Mouse (Mus musculus) gastrocnemius, postnatal 10 days (tissue): ENCODE results near the gene Shcbp1l. TPM values are rescaled to one million over a fixed set of nuclear protein-coding genes. Genes with fewer than 3 reads are reported as not detected.
"Not testable (repeated sequence)": the region's sequence is repeated elsewhere in the genome, so short reads cannot be mapped to it uniquely, and the experiment has no call there.

Source experiments
- DNase-seq: peaks from one replicate; pipeline ENCODE4 v3.0.0; 2021; ENCODE audit warnings: mixed read lengths
- long read RNA-seq, 2 experiments: library from polyadenylated mRNA; stranded (forward); transcript quantifications; one replicate each; pipeline ENCODE4 v2.0.0; 2021
- total RNA-seq, 2 experiments: library from RNA; stranded (reverse); gene quantifications; 2 replicates each; pipeline ENCODE4 v1.2.3; 2021

The Shcbp1l gene
- total RNA-seq, result not detected
- long read RNA-seq, experiment 1, result 0 reads
- long read RNA-seq, experiment 2, result 0 reads

- peak; percentile 49 for DNase-seq
Measured at GRCm38 (mm10) chr1:153424770-153425584, at the start of gene Shcbp1l. Shcbp1l (plus strand) TSS chr1:153425162.

GRCm38 (mm10) chr1:153376446-153376845 lies 48.5 kb upstream of the Shcbp1l start:
- no peak for DNase-seq

GRCm38 (mm10) chr1:153378587-153378986 lies 46.4 kb upstream of the Shcbp1l start:
- no peak for DNase-seq

GRCm38 (mm10) chr1:153379832-153380231 lies 45.1 kb upstream of the Shcbp1l start:
- no peak for DNase-seq

DNA sequence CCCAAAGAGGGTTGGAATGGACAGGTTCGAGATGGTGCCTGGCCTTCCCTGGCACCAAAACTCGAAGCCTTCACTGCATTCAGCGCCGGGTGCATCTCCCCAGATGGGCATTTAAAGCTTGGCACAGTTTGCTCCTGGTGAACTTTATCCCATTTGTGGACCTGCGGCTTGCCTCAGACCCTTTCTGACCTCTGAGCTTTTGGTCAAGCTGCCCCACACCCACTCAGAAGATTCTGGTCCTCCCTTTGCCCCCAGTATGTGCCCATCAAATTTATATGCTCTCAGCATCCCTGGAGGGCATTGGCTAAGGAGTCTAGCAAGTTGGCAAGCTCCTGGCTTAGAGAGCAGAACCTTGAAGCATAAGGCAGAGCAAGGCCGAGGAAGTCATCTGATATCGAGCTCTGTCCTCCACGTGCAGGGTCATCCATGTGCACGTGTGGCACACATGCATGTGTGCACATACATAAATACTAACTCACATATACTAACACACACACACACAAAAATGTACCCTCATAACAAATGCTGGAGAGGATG lies 44.1 kb upstream of the Shcbp1l start:
- DNase-seq, result no peak

DNA sequence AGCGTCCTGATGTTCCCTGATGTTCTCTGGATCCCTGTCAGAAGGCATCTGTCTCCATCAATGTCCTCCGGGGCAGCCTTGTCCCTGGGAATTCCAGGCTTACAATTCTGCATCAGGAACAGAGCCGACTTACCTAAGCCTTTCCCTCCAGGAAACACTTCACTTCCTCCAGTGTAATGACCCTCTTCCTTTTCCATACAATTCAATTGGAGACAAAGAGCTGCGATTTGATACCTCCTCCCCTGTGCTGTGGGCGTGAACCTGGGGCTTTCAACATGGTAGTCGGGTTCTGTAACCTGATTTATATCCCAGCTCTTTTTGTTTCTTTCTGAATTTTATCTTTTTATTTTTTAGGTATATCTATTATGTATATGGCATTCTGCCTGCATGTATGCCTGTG lies 39.9 kb upstream of the Shcbp1l start:
- no peak for DNase-seq

GRCm38 (mm10) chr1:153385661-153386060 lies 39.3 kb upstream of the Shcbp1l start:
- DNase-seq, result not testable (repeated sequence)

DNA sequence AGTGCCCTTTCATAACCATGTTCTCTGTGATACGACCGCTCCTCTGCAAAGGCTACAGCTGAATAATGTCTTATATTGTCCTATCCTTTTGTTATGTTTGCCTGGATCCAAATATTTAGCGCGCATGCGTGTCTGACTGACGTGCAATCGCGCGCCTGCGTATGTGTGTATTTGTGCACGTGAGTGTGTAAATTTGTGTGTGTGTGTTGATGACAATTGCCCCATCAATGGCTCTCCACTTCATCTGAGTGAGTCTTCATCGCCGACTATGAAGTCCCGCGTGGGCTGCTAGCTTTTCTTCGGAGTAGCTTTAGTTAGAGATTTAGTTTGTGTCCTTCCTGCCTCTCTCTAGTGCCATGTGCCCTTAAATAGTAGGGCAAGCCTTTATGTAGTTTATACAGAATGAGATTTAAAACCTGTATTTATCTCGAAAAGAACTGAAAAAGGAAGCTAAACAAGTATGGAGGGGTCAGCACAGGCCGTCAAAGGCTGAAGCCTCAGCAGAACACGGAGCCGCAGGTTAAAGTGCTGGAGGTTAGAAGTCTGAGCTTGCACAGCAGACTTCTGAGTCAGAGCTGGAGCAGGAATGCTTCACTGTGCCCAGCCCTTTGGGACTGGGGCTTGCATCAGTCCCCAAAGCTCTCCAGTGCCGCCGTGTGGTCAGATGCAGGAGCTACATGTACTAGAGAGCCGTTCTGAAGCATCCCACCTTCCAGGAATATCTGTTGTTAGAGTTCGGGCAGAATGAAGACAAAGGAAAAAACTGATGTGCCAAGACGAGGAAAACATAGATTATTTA lies 38.5 kb upstream of the Shcbp1l start:
- peak; percentile 82 for DNase-seq

DNA sequence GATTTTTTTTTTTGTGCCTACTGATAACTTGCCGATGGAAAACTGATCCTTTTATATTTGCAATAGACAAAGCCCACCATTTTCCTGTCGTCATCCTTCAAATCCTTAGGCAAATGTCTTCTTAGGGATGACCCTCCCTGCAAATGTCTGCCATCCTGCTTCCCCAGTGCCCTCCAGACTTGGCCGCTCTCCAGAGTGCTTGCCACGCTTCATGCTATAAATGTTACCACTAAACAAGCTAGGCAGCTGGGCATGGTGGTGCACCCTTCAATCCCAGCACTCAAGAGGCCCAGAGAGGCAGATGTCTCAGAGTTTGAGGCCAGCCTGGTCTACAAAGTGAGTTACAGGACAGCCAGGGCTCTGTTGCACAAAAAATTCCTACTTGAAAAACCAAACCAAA lies 29.3 kb upstream of the Shcbp1l start:
- DNase-seq, result not testable (repeated sequence)

DNA sequence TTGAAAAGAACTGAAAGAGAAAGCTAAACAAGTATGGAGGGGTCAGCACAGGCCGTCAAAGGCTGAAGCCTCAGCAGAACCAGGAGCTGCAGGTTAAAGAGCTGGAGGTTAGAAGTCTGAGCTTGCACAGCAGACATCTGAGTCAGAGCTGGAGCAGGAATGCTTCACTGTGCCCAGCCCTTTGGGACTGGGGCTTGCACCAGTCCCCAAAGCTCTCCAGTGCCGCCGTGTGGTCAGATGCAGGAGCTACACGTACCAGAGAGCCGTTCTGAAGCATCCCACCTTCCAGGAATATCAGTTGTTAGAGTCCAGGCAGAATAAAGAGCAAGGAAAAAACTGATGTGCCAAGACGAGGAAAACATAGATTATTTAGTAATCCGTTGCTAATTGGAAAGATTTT lies 23.2 kb upstream of the Shcbp1l start:
- peak; percentile 76 for DNase-seq

DNA sequence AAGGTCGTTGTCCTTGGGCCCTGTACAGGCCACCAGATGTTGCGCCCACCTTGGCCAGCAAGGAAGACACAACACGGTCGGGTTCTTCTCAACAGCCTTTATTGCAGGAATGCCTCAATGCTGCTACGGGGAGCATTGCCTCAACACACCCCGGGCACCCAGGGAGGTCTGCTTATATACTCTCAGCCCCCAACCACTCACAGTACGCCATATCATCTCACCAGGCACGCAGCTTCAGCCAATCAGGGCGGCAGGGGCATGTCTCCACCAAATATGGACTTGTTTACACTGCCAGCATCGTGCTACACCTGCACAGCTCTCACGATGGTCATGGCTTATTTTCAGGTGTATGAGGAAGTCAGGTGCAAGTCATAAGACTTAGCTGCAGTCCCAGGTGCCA lies 17.3 kb upstream of the Shcbp1l start:
- not testable (repeated sequence) for DNase-seq

GRCm38 (mm10) chr1:153408296-153408695 lies 16.7 kb upstream of the Shcbp1l start:
- not testable (repeated sequence) for DNase-seq

GRCm38 (mm10) chr1:153410915-153411314 lies 14.0 kb upstream of the Shcbp1l start:
- DNase-seq, result not testable (repeated sequence)

DNA sequence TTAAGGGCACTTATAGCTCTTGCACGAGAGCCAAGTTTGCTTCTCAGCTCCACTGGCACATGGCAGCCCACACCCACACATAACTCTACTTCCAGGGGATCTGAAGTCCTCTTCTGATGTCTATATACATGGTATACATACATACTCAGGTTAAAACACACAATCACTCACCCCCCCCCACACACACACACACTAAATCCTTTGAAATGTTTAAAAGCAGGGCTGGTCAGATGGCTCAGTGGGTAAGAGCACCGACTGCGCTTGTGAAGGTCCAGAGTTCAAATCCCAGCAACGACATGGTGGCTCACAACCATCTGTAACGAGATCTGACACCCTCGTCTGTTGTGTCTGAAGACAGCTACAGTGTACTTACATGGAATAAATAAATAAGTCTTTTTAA lies 13.2 kb upstream of the Shcbp1l start:
- DNase-seq, result no peak

DNA sequence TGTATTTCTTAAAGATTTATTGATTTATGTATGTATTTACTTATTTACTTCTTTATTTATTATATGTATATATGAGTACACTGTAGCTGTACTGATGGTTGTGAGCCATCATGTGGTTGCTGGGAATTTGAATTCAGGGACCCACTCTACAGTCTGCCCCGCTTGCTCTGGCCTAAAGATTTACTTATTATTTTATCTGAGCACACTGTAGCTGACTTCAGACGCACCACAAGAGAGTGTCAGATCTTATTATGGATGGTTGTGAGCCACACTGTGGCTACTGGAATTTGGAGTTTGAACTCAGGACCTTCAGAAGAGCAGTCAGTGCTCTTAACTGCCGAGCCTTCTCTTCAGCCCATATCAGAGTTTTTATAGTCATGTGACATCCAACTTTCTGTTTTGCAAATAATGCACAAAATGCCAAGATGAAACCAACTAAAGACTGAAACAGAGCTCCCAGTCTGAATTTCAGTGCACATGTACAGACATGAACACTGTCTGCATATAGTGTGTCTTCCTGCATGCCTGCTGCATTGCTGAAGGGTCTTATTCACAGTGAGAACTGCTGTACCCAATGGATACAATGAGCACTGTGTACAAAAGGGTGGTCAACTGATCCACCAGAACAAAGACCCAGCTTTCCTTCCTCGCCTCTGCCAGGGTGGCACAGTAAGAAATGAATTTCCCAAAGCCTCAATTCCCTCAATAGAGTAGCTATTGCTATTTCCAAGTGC lies 12.1 kb upstream of the Shcbp1l start:
- not testable (repeated sequence) for DNase-seq

GRCm38 (mm10) chr1:153413397-153414020 lies 11.5 kb upstream of the Shcbp1l start:
- DNase-seq, result not testable (repeated sequence)

GRCm38 (mm10) chr1:153414114-153414723 lies 10.7 kb upstream of the Shcbp1l start:
- peak; percentile 45 for DNase-seq

- no peak for DNase-seq
Measured at GRCm38 (mm10) chr1:153414962-153415361, 10.0 kb upstream of the Shcbp1l start.

DNA sequence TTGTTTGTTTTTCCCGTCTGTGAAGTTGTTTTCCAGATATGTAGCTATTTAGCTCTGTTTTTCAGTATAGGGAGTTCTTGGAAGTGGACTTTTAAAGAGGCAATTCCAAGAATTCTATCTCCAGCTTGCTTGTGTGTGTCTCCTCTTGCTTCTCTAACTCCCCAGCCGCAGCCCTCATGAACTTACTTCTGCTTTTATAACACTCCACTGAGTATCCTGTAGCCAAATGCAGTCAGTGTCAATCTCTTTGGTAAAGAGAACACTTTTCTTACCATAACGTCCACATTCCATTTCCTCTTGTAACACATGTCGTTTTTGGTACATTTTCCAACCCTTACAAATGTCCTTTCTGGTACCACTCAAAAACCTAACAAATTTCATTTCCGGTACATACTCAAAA lies 9.2 kb upstream of the Shcbp1l start:
- DNase-seq, result not testable (repeated sequence)

- DNase-seq, result not testable (repeated sequence)
Measured at GRCm38 (mm10) chr1:153416271-153416832, 8.6 kb upstream of the Shcbp1l start.

GRCm38 (mm10) chr1:153417805-153418204 lies 7.2 kb upstream of the Shcbp1l start:
- not testable (repeated sequence) for DNase-seq
